Mouse (Mus musculus) testis, adult 2 months (tissue): Measurements from ENCODE around the gene Mal.

Source experiments
- CTCF ChIP-seq: fragments of 200-500 bp; IDR thresholded peaks from 2 replicates; pipeline ENCODE4 v1.5.1; 2012; ENCODE audit warnings: low read depth, mild to moderate bottlenecking, inconsistent platforms, low read length, moderate library complexity; ENCODE audit not compliant: control insufficient read depth, insufficient read depth, insufficient replicate concordance
- POLR2A ChIP-seq: fragments of 200-500 bp; IDR thresholded peaks from 2 replicates; pipeline ENCODE4 v1.6.1; 2012; ENCODE audit warnings: low read depth, mild to moderate bottlenecking, inconsistent platforms, low read length, moderate library complexity; ENCODE audit not compliant: control insufficient read depth

- TF ChIP-seq POLR2A = no peak
- TF ChIP-seq CTCF = no peak
Observed at GRCm38 (mm10) chr2:127643728-127644704, 12.5 kb downstream of the Mal start.
